Mouse (Mus musculus): ENCODE measurements around the gene Lrrc20. TPM values are rescaled to one million over a fixed set of nuclear protein-coding genes. Genes with fewer than 3 reads are reported as not detected.
"Not testable (repeated sequence)": the region's sequence is repeated elsewhere in the genome, so short reads cannot be mapped to it uniquely, and the experiment has no call there.

Gene Lrrc20
- polyA plus RNA-seq, 1 experiment from 2014 or later = 6.7 TPM

GRCm38 (mm10) chr10:61451463-61451930 is 24.1 kb upstream of the Lrrc20 start:
- peak overlapping the region; percentile 93 for H3K9ac ChIP-seq (ENCODE audit: low read length)
- H3K4me3 ChIP-seq (ENCODE audit: low read depth, low read length) = peak overlapping the region; percentile 97
- TF ChIP-seq EP300 (optimal IDR thresholded peaks at IDR 0.05) = no peak
- TF ChIP-seq CTCF (IDR thresholded peaks at IDR 0.05; ENCODE audit: low read depth) = no peak
- ATAC-seq (ENCODE audit: low FRiP score, low TSS enrichment) = peak; percentile 17
- no peaks in the 10 kb centered on the region for H3K36me3 ChIP-seq (ENCODE audit: control insufficient read depth, insufficient read depth, low read length)
- H3K4me1 ChIP-seq (replicated peaks; ENCODE audit: control insufficient read depth, insufficient read depth) = 0 out of 2 replicates have a peak, but pooled peaks cover 5% of the 10 kb centered on the region
- DNase-seq (ENCODE audit: low spot score) = peak; percentile 40
- H3K27me3 ChIP-seq (ENCODE audit: control insufficient read depth, insufficient read depth, low read length) = no peaks in the 10 kb centered on the region
- no peaks in the 10 kb centered on the region for H3K9me3 ChIP-seq (ENCODE audit: control insufficient read depth, low read length)
- peak overlapping the region; percentile 94 for H3K27ac ChIP-seq (replicated peaks)
- H3K4me2 ChIP-seq (replicated peaks; ENCODE audit: low read depth) = peak overlapping the region; percentile 83
- WGBS = 1% methylated on average over 8 of the region's 8 CpGs

GRCm38 (mm10) chr10:61451931-61452617 is 23.5 kb upstream of the Lrrc20 start:
- 0 out of 2 replicates have a peak, but pooled peaks cover 5% of the 10 kb centered on the region for H3K4me1 ChIP-seq (replicated peaks; ENCODE audit: control insufficient read depth, insufficient read depth)
- WGBS = under 1% methylated on average over 54 of the region's 62 CpGs
- peak overlapping the region; percentile 97 for H3K4me3 ChIP-seq (ENCODE audit: low read depth, low read length)
- TF ChIP-seq EP300 (optimal IDR thresholded peaks at IDR 0.05) (no peak), CTCF (IDR thresholded peaks at IDR 0.05; ENCODE audit: low read depth) (peak; percentile 35)
- ATAC-seq (ENCODE audit: low FRiP score, low TSS enrichment) (peak; percentile 43), DNase-seq (ENCODE audit: low spot score) (peak; percentile 72)
- H3K36me3 ChIP-seq (ENCODE audit: control insufficient read depth, insufficient read depth, low read length) = no peaks in the 10 kb centered on the region
- H3K4me2 ChIP-seq (replicated peaks; ENCODE audit: low read depth) = peak overlapping the region; percentile 83
- no peaks in the 10 kb centered on the region for H3K27me3 ChIP-seq (ENCODE audit: control insufficient read depth, insufficient read depth, low read length)
- H3K9ac ChIP-seq (ENCODE audit: low read length) = peak overlapping the region; percentile 93
- no peaks in the 10 kb centered on the region for H3K9me3 ChIP-seq (ENCODE audit: control insufficient read depth, low read length)
- H3K27ac ChIP-seq (replicated peaks) = peak overlapping the region; percentile 94

- peak; percentile 99 for DNase-seq (ENCODE audit: low spot score)
- Histone ChIP-seq H3K27ac (replicated peaks) (peak within 1 kb of the TSS; percentile 94), H3K4me3 (ENCODE audit: low read depth, low read length) (peak within 1 kb of the TSS; percentile 97), H3K9me3 (ENCODE audit: control insufficient read depth, low read length) (no peaks in the 10 kb centered on the region), H3K9ac (ENCODE audit: low read length) (peak within 1 kb of the TSS; percentile 93), H3K4me2 (replicated peaks; ENCODE audit: low read depth) (peak within 1 kb of the TSS; percentile 83), H3K27me3 (ENCODE audit: control insufficient read depth, insufficient read depth, low read length) (no peaks in the 10 kb centered on the region), H3K36me3 (ENCODE audit: control insufficient read depth, insufficient read depth, low read length) (no peaks in the 10 kb centered on the region), H3K4me1 (replicated peaks; ENCODE audit: control insufficient read depth, insufficient read depth) (0 out of 2 replicates have a peak, but pooled peaks cover 5% of the 10 kb centered on the region)
- peak; percentile 97 for ATAC-seq (ENCODE audit: low FRiP score, low TSS enrichment)
- 0% methylated on average over 26 of the region's 36 CpGs for WGBS
- no peak for TF ChIP-seq CTCF (IDR thresholded peaks at IDR 0.05; ENCODE audit: low read depth)
- no peak for TF ChIP-seq EP300 (optimal IDR thresholded peaks at IDR 0.05)
Measured at GRCm38 (mm10) chr10:61452645-61453044, 23.0 kb upstream of the Lrrc20 start, which contains the start of gene Eif4ebp2. TSS of gene Eif4ebp2 (minus strand) at chr10:61452661.

GRCm38 (mm10) chr10:61453171-61453570 is 22.4 kb upstream of the Lrrc20 start:
- not testable (repeated sequence) for H3K4me2 ChIP-seq (replicated peaks; ENCODE audit: low read depth); H3K4me1 ChIP-seq (replicated peaks; ENCODE audit: control insufficient read depth, insufficient read depth); ATAC-seq (ENCODE audit: low FRiP score, low TSS enrichment); H3K27me3 ChIP-seq (ENCODE audit: control insufficient read depth, insufficient read depth, low read length); H3K36me3 ChIP-seq (ENCODE audit: control insufficient read depth, insufficient read depth, low read length); H3K27ac ChIP-seq (replicated peaks); H3K9ac ChIP-seq (ENCODE audit: low read length); H3K9me3 ChIP-seq (ENCODE audit: control insufficient read depth, low read length); DNase-seq (ENCODE audit: low spot score); H3K4me3 ChIP-seq (ENCODE audit: low read depth, low read length)
- 72% methylated on average over 3 of the region's 3 CpGs for WGBS

- ATAC-seq (ENCODE audit: low FRiP score, low TSS enrichment) (no peak), DNase-seq (ENCODE audit: low spot score) (no peak)
- no peaks in the 10 kb centered on the region for H3K4me1 ChIP-seq (replicated peaks; ENCODE audit: control insufficient read depth, insufficient read depth)
- TF ChIP-seq EP300 (optimal IDR thresholded peaks at IDR 0.05) (no peak), CTCF (IDR thresholded peaks at IDR 0.05; ENCODE audit: low read depth) (no peak)
- WGBS = 63% methylated on average over 3 of the region's 3 CpGs
- H3K9me3 ChIP-seq (ENCODE audit: control insufficient read depth, low read length) = no peaks in the 10 kb centered on the region
- no peaks in the 10 kb centered on the region for H3K27me3 ChIP-seq (ENCODE audit: control insufficient read depth, insufficient read depth, low read length)
- no peaks in the 10 kb centered on the region for H3K36me3 ChIP-seq (ENCODE audit: control insufficient read depth, insufficient read depth, low read length)
- no peak overlapping the region for H3K4me3 ChIP-seq (ENCODE audit: low read depth, low read length)
- no peak overlapping the region for H3K9ac ChIP-seq (ENCODE audit: low read length)
- no peak overlapping the region for H3K27ac ChIP-seq (replicated peaks)
- H3K4me2 ChIP-seq (replicated peaks; ENCODE audit: low read depth) = no peak overlapping the region
Measured at GRCm38 (mm10) chr10:61457182-61457581, 18.4 kb upstream of the Lrrc20 start.

GRCm38 (mm10) chr10:61465009-61465408 is 10.6 kb upstream of the Lrrc20 start:
- Histone ChIP-seq H3K4me3 (ENCODE audit: low read depth, low read length) (no peak overlapping the region), H3K36me3 (ENCODE audit: control insufficient read depth, insufficient read depth, low read length) (no peaks in the 10 kb centered on the region), H3K9me3 (ENCODE audit: control insufficient read depth, low read length) (no peaks in the 10 kb centered on the region), H3K4me1 (replicated peaks; ENCODE audit: control insufficient read depth, insufficient read depth) (no peaks in the 10 kb centered on the region), H3K27ac (replicated peaks) (no peak overlapping the region), H3K4me2 (replicated peaks; ENCODE audit: low read depth) (no peak overlapping the region), H3K9ac (ENCODE audit: low read length) (no peak overlapping the region), H3K27me3 (ENCODE audit: control insufficient read depth, insufficient read depth, low read length) (no peaks in the 10 kb centered on the region)
- ATAC-seq (ENCODE audit: low FRiP score, low TSS enrichment) = peak; percentile 90
- WGBS = 37% methylated on average over 4 of the region's 4 CpGs
- TF ChIP-seq CTCF (IDR thresholded peaks at IDR 0.05; ENCODE audit: low read depth) (no peak), EP300 (optimal IDR thresholded peaks at IDR 0.05) (no peak)
- DNase-seq (ENCODE audit: low spot score) = peak; percentile 77
